Mouse (Mus musculus) stomach, embryonic 16.5 days (tissue): ENCODE data around the gene Eid1. TPM values are rescaled to one million over a fixed set of nuclear protein-coding genes. Genes with fewer than 3 reads are reported as not detected.

Experiments used
- ATAC-seq: fragments of 200-750 bp; cut with Nextera tagmentation; 2 replicates; pipeline ENCODE4 v1.8.0; 2017; ENCODE audit warnings: moderate number of reproducible peaks, moderate TSS enrichment; ENCODE audit not compliant: insufficient read depth, low FRiP score
- H3K27ac ChIP-seq: fragments of 300-500 bp; sonication (generic); 2 replicates; pipeline ENCODE4 v1.5.1; 2014; ENCODE audit warnings: low read length
- H3K27me3 ChIP-seq: fragments of 300-500 bp; sonication (generic); 2 replicates; pipeline ENCODE4 v1.6.1; 2014; ENCODE audit warnings: low read length, control low read depth, mixed read lengths; ENCODE audit not compliant: control insufficient read depth, insufficient read depth
- H3K36me3 ChIP-seq: fragments of 300-500 bp; sonication (generic); 2 replicates; pipeline ENCODE4 v1.6.1; 2014; ENCODE audit warnings: low read length; ENCODE audit not compliant: control insufficient read depth, insufficient read depth
- H3K4me1 ChIP-seq: fragments of 300-500 bp; sonication (generic); 2 replicates; pipeline ENCODE4 v1.6.1; 2014; ENCODE audit warnings: low read length, control low read depth, mixed read lengths; ENCODE audit not compliant: control insufficient read depth, insufficient read depth
- H3K4me2 ChIP-seq: fragments of 300-500 bp; sonication (generic); 2 replicates; pipeline ENCODE4 v1.6.1; 2014; ENCODE audit warnings: low read depth, low read length, mixed read lengths
- H3K4me3 ChIP-seq: fragments of 300-500 bp; sonication (generic); replicated peaks from 2 replicates; pipeline ENCODE4 v1.5.1; 2014; ENCODE audit warnings: mild to moderate bottlenecking, low read length
- H3K9ac ChIP-seq: fragments of 300-500 bp; sonication (generic); 2 replicates; pipeline ENCODE4 v1.6.1; 2014; ENCODE audit warnings: low read length
- H3K9me3 ChIP-seq: fragments of 300-500 bp; sonication (generic); replicated peaks from 2 replicates; pipeline ENCODE4 v1.6.1; 2016; ENCODE audit warnings: low read length, control low read depth; ENCODE audit not compliant: control insufficient read depth
- WGBS: fragments of 180-500 bp; shearing (Covaris S2); extraction: QIAGEN DNeasy Blood & Tissue Kit; methylation state at CpG from one replicate; pipeline ENCODE4 v1.1.7; 2014; 5-methylcytosine and 5-hydroxymethylcytosine counted together
- polyA plus RNA-seq: library from polyadenylated mRNA; unstranded; fragments of >200 nt; fragmentation: Nextera tagmentation; extraction: Ambion mirVana; gene quantifications from 2 replicates; pipeline ENCODE4 v1.2.1, GENCODE M21; 2015

The Eid1 gene
- 97.0 and 111 TPM in 2 replicates for polyA plus RNA-seq

- under 1% methylated on average over 75 of the region's 79 CpGs for WGBS
- Histone ChIP-seq H3K36me3 (no peaks in the 10 kb centered on the region), H3K4me1 (peaks cover 7% of the 10 kb centered on the region; the same call in 1 of the 2 replicates), H3K9ac (peak within 1 kb of the TSS; percentile 90), H3K27me3 (no peaks in the 10 kb centered on the region), H3K27ac (peak within 1 kb of the TSS; percentile 80), H3K9me3 (no peaks in the 10 kb centered on the region), H3K4me3 (peak within 1 kb of the TSS; percentile 67), H3K4me2 (peak within 1 kb of the TSS; percentile 79)
- ATAC-seq: peak; percentile 92
Observed at GRCm38 (mm10) chr2:125672957-125673631, at the start of gene Eid1. Gene Eid1, plus strand, starts transcription at chr2:125673095.

GRCm38 (mm10) chr2:125623211-125623610 lies 49.7 kb upstream of the Eid1 start:
- H3K27me3 ChIP-seq: no peaks in the 10 kb centered on the region
- peak overlapping the region; percentile 77; the same call in 1 of the 2 replicates for H3K4me2 ChIP-seq
- WGBS: 95% methylated on average over 15 of the region's 15 CpGs
- no peak overlapping the region for H3K27ac ChIP-seq
- no peaks in the 10 kb centered on the region for H3K9me3 ChIP-seq
- no peak for ATAC-seq
- H3K9ac ChIP-seq: no peak overlapping the region
- peaks cover 14% of the 10 kb centered on the region for H3K4me1 ChIP-seq
- H3K4me3 ChIP-seq: no peak overlapping the region
- H3K36me3 ChIP-seq: peaks cover 8% of the 10 kb centered on the region; the same call in 1 of the 2 replicates

GRCm38 (mm10) chr2:125624127-125624685 lies 48.7 kb upstream of the Eid1 start:
- Histone ChIP-seq H3K9ac (peak overlapping the region; percentile 89), H3K36me3 (peaks cover 7% of the 10 kb centered on the region; the same call in 1 of the 2 replicates), H3K4me2 (peak overlapping the region; percentile 77), H3K4me1 (peaks cover 14% of the 10 kb centered on the region), H3K27ac (peak overlapping the region; percentile 30; the same call in 1 of the 2 replicates), H3K9me3 (no peaks in the 10 kb centered on the region), H3K4me3 (peak overlapping the region; percentile 94), H3K27me3 (no peaks in the 10 kb centered on the region)
- ATAC-seq: no peak
- 5% methylated on average over 9 of the region's 9 CpGs for WGBS

- Histone ChIP-seq H3K4me2 (peak within 1 kb of the TSS; percentile 77), H3K27ac (peak within 1 kb of the TSS; percentile 30; the same call in 1 of the 2 replicates), H3K4me1 (peaks cover 14% of the 10 kb centered on the region), H3K9me3 (no peaks in the 10 kb centered on the region), H3K9ac (peak within 1 kb of the TSS; percentile 89), H3K27me3 (no peaks in the 10 kb centered on the region), H3K36me3 (0 out of 2 replicates have a peak, but pooled peaks cover under 1% of the 10 kb centered on the region), H3K4me3 (peak within 1 kb of the TSS; percentile 94)
- peak; percentile 100 for ATAC-seq
- WGBS: under 1% methylated on average over 50 of the region's 50 CpGs
Observed at GRCm38 (mm10) chr2:125624837-125625351, 48.0 kb upstream of the Eid1 start, which contains the start of gene Cep152. Gene Cep152, minus strand, starts transcription at chr2:125625113.

- Histone ChIP-seq H3K4me1 (peaks cover 14% of the 10 kb centered on the region), H3K36me3 (no peaks in the 10 kb centered on the region), H3K27ac (no peak overlapping the region), H3K4me3 (no peak overlapping the region), H3K27me3 (no peaks in the 10 kb centered on the region), H3K9ac (no peak overlapping the region), H3K4me2 (no peak overlapping the region), H3K9me3 (no peaks in the 10 kb centered on the region)
- ATAC-seq: no peak
- 73% methylated on average over 4 of the region's 4 CpGs for WGBS
Observed at GRCm38 (mm10) chr2:125626536-125626935, 46.4 kb upstream of the Eid1 start.

- 59% methylated on average over 6 of the region's 6 CpGs for WGBS
- H3K4me2 ChIP-seq: no peak overlapping the region
- H3K27me3 ChIP-seq: no peaks in the 10 kb centered on the region
- no peak for ATAC-seq
- no peak overlapping the region for H3K9ac ChIP-seq
- no peaks in the 10 kb centered on the region for H3K36me3 ChIP-seq
- H3K4me3 ChIP-seq: no peak overlapping the region
- no peaks in the 10 kb centered on the region for H3K9me3 ChIP-seq
- no peak overlapping the region for H3K27ac ChIP-seq
- peaks cover 14% of the 10 kb centered on the region for H3K4me1 ChIP-seq
Observed at GRCm38 (mm10) chr2:125628487-125628886, 44.4 kb upstream of the Eid1 start.

- no peaks in the 10 kb centered on the region for H3K27me3 ChIP-seq
- no peak overlapping the region for H3K4me2 ChIP-seq
- 92% methylated on average over 2 of the region's 2 CpGs for WGBS
- H3K4me1 ChIP-seq: peaks cover 4% of the 10 kb centered on the region; the same call in 1 of the 2 replicates
- no peak overlapping the region for H3K4me3 ChIP-seq
- no peaks in the 10 kb centered on the region for H3K36me3 ChIP-seq
- no peak overlapping the region for H3K27ac ChIP-seq
- H3K9ac ChIP-seq: no peak overlapping the region
- no peak for ATAC-seq
- H3K9me3 ChIP-seq: no peaks in the 10 kb centered on the region
Observed at GRCm38 (mm10) chr2:125630010-125630409, 42.9 kb upstream of the Eid1 start.

GRCm38 (mm10) chr2:125637331-125637730 lies 35.6 kb upstream of the Eid1 start:
- WGBS: 59% methylated on average over 7 of the region's 7 CpGs
- Histone ChIP-seq H3K9ac (no peak overlapping the region), H3K9me3 (no peaks in the 10 kb centered on the region), H3K4me2 (no peak overlapping the region), H3K27ac (no peak overlapping the region), H3K4me1 (no peaks in the 10 kb centered on the region), H3K27me3 (no peaks in the 10 kb centered on the region), H3K4me3 (no peak overlapping the region), H3K36me3 (no peaks in the 10 kb centered on the region)
- no peak for ATAC-seq

- no peak for ATAC-seq
- Histone ChIP-seq H3K27me3 (no peaks in the 10 kb centered on the region), H3K9me3 (no peaks in the 10 kb centered on the region), H3K9ac (no peak overlapping the region), H3K4me3 (no peak overlapping the region), H3K27ac (no peak overlapping the region), H3K4me1 (no peaks in the 10 kb centered on the region), H3K4me2 (no peak overlapping the region), H3K36me3 (no peaks in the 10 kb centered on the region)
- WGBS: 68% methylated on average over 6 of the region's 6 CpGs
Observed at GRCm38 (mm10) chr2:125644912-125645311, 28.0 kb upstream of the Eid1 start.
